Mouse (Mus musculus) limb, embryonic 14.5 days (tissue): Measurements from ENCODE around the gene Fbxo3. TPM values are rescaled to one million over a fixed set of nuclear protein-coding genes. Genes with fewer than 3 reads are reported as not detected.
"Not testable (repeated sequence)": the region's sequence is repeated elsewhere in the genome, so short reads cannot be mapped to it uniquely, and the experiment has no call there.

ENCODE experiments used
- ATAC-seq: fragments of 200-750 bp; cut with Nextera tagmentation; 2 replicates; pipeline ENCODE4 v1.8.0; 2017; ENCODE audit warnings: low read depth, moderate number of reproducible peaks, moderate TSS enrichment; ENCODE audit not compliant: low FRiP score
- DNase-seq: peaks from one replicate; pipeline ENCODE4 v3.0.0-alpha.2; 2015; ENCODE audit warnings: low spot score
- H3K27ac ChIP-seq: fragments of 300-500 bp; sonication (generic); replicated peaks from 2 replicates; pipeline ENCODE4 v1.5.1; 2014; ENCODE audit warnings: low read depth, mild to moderate bottlenecking, low read length, moderate library complexity, mixed read lengths
- H3K27me3 ChIP-seq: fragments of 300-500 bp; sonication (generic); 2 replicates; pipeline ENCODE4 v1.6.1; 2014; ENCODE audit warnings: low read length, mixed read lengths; ENCODE audit not compliant: control insufficient read depth, insufficient read depth
- H3K36me3 ChIP-seq: fragments of 300-500 bp; sonication (generic); 2 replicates; pipeline ENCODE4 v1.6.1; 2014; ENCODE audit warnings: mild to moderate bottlenecking, low read length, moderate library complexity, mixed read lengths; ENCODE audit not compliant: control insufficient read depth, insufficient read depth
- H3K4me1 ChIP-seq: fragments of 300-500 bp; sonication (generic); 2 replicates; pipeline ENCODE4 v1.6.1; 2014; ENCODE audit warnings: antibody characterized with exemption, low read length, mixed read lengths; ENCODE audit not compliant: control insufficient read depth, insufficient read depth
- H3K4me2 ChIP-seq: fragments of 300-500 bp; sonication (generic); replicated peaks from 2 replicates; pipeline ENCODE4 v1.6.1; 2014; ENCODE audit warnings: low read depth, mild to moderate bottlenecking, low read length, moderate library complexity; ENCODE audit not compliant: severe bottlenecking
- H3K4me3 ChIP-seq: fragments of 300-500 bp; sonication (generic); replicated peaks from 2 replicates; pipeline ENCODE4 v1.5.1; 2014; ENCODE audit warnings: low read length
- H3K9ac ChIP-seq: fragments of 300-500 bp; sonication (generic); 2 replicates; pipeline ENCODE4 v1.6.1; 2014; ENCODE audit warnings: mild to moderate bottlenecking, low read depth, low read length, moderate library complexity; ENCODE audit not compliant: severe bottlenecking
- H3K9me3 ChIP-seq: fragments of 300-500 bp; sonication (generic); 2 replicates; pipeline ENCODE4 v1.6.1; 2016; ENCODE audit warnings: low read length; ENCODE audit not compliant: control insufficient read depth
- POLR2A ChIP-seq: fragments of 200-500 bp; IDR thresholded peaks from 2 replicates; pipeline ENCODE4 v1.8.0; 2012; ENCODE audit warnings: inconsistent platforms, mild to moderate bottlenecking, moderate library complexity, borderline replicate concordance; ENCODE audit not compliant: insufficient read depth, insufficient read length; ENCODE audit errors: extremely low read depth
- WGBS: fragments of 180-500 bp; shearing (Covaris S2); extraction: QIAGEN DNeasy Blood & Tissue Kit; methylation state at CpG from one replicate; pipeline ENCODE4 v1.1.7; 2014; 5-methylcytosine and 5-hydroxymethylcytosine counted together
- polyA plus RNA-seq, 2 experiments: library from polyadenylated mRNA; depleted of rRNA in 1 of 2; stranded (reverse) in 1 of 2; unstranded in 1 of 2; fragments of >200 nt; fragmentation: Nextera tagmentation in 1 of 2; extraction: Ambion mirVana in 1 of 2; gene quantifications; 2 replicates each; pipeline versions ENCODE4 v1.2.1 to v1.2.3; 2012 to 2014

Fbxo3 gene
- polyA plus RNA-seq, 2 experiments: 35.9 to 47.6 TPM

DNA sequence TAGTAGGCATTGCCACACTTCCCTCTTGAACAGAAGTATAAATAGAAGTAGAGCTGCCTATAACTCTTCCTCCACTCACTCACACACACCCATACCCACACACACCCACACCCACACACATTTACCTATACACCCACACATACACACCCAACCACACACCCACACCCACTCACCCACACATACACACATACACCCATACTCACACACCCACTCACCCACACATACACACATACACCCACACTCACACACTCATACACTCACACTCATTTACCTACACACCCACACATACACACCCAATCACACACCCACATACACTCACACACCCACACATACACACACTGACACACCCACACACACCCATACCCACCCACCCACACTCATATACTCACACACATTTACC lies 55.0 kb downstream of the Fbxo3 start:
- no peak for TF ChIP-seq POLR2A
- Histone ChIP-seq H3K27ac (no peak overlapping the region), H3K9ac (no peak overlapping the region), H3K9me3 (no peaks in the 10 kb centered on the region), H3K4me2 (no peak overlapping the region), H3K27me3 (no peaks in the 10 kb centered on the region), H3K4me1 (no peaks in the 10 kb centered on the region), H3K4me3 (no peak overlapping the region), H3K36me3 (no peaks in the 10 kb centered on the region)
- no peak; the same call in 1 of the 2 replicates for ATAC-seq
- DNase-seq: no peak

DNA sequence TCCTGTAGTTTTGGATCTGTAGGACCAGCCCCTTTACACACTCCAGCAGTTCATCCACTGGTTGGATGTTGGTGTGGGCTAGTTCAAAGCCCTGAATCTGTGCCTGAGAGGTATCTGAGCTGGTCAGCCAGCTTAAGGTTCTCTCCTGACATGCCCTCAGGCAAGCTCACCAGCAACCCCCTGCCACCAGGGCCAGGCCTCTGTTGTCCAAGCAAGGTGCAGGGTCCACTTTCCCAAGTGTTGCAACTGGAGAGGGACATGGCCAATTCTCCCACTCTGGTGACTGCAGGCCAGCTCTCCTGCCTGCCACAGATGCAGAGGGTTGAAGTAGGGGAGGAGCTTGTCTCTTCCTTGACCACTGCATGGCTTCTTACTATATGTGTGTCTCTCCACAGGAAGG lies 56.5 kb downstream of the Fbxo3 start:
- H3K4me1 ChIP-seq, H3K4me3 ChIP-seq, DNase-seq, H3K9ac ChIP-seq, H3K4me2 ChIP-seq, H3K27me3 ChIP-seq, ATAC-seq, H3K36me3 ChIP-seq, H3K9me3 ChIP-seq, H3K27ac ChIP-seq: not testable (repeated sequence)

DNA sequence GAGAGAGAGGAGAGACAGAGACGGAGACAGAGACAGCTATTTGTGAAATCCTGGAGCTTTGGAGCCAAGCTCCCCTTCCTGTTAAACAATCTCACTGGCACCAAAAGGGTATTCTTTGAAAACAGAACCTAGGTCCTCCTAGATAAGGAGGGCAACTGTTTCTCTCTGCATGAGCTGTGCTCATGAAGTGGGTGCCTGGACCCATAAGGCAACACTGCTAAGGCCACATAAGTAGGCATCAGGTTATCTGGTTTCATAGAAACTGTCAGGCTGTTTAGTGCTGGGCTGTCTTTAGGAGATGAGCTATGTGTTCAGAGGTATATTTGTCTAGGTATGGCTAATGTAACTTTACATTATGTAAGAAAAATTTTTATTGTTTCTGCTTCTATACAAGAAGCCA lies 60.0 kb downstream of the Fbxo3 start:
- not testable (repeated sequence) for ATAC-seq, H3K4me2 ChIP-seq, H3K9me3 ChIP-seq, DNase-seq, H3K9ac ChIP-seq, H3K4me3 ChIP-seq, H3K4me1 ChIP-seq, H3K27me3 ChIP-seq, H3K36me3 ChIP-seq, H3K27ac ChIP-seq
- 73% methylated on average over 1 of the region's 1 CpGs for WGBS

DNA sequence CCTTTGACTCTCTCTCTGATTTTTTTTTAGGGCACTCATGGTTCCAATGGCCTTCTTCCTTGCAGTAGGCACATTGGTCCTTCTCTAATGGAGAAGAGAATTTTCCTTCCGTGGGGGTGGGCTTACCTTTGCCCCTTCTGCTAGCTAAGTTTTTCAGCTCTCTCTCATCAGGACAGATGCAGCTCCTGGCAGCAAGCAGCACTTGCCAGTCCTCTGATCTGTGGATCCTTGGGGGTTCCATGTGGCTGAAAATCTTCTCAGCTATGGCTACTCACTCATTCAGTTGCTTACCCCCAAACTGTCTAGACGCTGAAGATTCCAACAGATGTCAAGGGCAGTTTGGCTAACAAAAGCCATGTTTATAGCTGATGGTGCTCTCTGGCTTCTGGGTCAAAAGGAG lies 65.8 kb downstream of the Fbxo3 start:
- Histone ChIP-seq H3K4me3 (no peak overlapping the region), H3K27ac (no peak overlapping the region), H3K4me2 (no peak overlapping the region), H3K4me1 (peaks cover 4% of the 10 kb centered on the region; the same call in 1 of the 2 replicates), H3K36me3 (no peaks in the 10 kb centered on the region), H3K9ac (no peak overlapping the region), H3K9me3 (no peaks in the 10 kb centered on the region), H3K27me3 (no peaks in the 10 kb centered on the region)
- 84% methylated on average over 2 of the region's 2 CpGs for WGBS
- TF ChIP-seq POLR2A: no peak
- ATAC-seq (no peak), DNase-seq (no peak)

DNA sequence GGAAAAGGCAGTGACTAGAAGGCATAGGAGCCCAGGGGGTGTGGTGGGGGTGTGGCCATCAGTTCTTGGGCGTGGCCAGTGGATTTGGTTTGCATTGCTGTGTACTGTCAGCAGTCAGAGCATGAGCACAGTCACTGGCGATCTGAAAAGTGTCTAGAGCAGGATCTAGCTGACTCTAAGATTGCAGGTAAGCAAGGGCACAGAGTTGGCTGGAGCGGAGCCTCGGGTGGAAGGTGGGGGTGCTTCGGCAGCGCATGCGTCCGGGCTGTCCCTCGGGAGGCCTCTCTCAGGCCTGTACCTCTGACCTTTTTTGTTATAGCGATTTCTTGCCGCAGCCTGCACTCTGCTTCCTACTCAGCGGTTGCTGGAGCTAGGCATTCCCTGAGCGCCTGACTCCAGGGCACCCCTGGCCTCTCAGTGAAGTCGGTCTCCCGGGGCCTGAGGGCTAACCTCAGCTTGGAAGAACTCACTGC lies 68.3 kb downstream of the Fbxo3 start, which contains the start of gene Cd59a:
TSS of gene Cd59a (plus strand) at position 61 of the 473 bp plus-strand sequence.
- Histone ChIP-seq H3K4me1 (peaks cover 4% of the 10 kb centered on the region; the same call in 1 of the 2 replicates), H3K27ac (0 out of 2 replicates have a peak within 1 kb of the TSS, but pooled peaks have one; percentile 33), H3K9me3 (no peaks in the 10 kb centered on the region), H3K4me3 (peak within 1 kb of the TSS; percentile 44), H3K27me3 (no peaks in the 10 kb centered on the region), H3K9ac (peak within 1 kb of the TSS; percentile 59), H3K36me3 (no peaks in the 10 kb centered on the region), H3K4me2 (peak within 1 kb of the TSS; percentile 67)
- peak; percentile 87 for ATAC-seq
- TF ChIP-seq POLR2A: no peak
- 10% methylated on average over 15 of the region's 15 CpGs for WGBS
- peak; percentile 87 for DNase-seq

DNA sequence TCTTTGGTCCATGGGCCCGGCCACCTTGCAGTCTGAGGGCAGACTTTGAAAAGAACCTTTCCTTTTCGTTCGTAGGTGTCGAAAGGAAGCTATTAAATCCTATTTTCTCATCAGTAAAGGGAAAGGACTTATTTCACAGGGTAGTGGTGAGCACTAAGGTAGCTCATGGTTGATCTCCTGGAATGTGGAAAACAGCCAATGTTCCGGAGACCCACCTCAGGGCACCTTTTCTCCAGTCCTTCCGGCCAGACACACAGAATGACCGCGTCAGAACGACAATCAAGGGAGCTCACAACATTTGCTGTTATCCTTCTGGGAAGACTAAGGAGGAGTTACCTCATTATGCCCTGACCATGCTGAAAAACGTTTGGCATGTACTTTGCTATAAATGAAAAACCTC lies 68.7 kb downstream of the Fbxo3 start:
- H3K4me2 ChIP-seq: peak overlapping the region; percentile 67
- ATAC-seq: no peak

DNA sequence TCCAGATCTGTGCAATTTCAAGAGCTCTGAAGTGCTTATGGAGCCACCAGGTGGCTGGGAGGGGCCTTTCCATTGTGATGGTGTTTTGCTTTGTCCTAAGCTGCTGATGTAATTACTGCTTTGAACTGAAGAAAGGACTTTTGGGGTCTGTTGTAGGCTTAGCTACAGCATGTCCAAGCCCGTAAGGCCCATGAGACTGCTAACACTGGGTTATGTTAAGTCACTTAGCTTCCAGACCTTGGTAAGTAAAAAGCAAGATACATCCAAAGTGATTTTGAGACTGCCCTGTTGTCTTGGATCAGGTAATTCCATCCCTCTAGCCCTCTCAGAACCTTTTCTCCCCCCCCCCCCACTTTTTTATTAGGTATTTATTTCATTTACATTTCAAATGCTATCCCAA lies 69.3 kb downstream of the Fbxo3 start:
- not testable (repeated sequence) for H3K9ac ChIP-seq, ATAC-seq, H3K4me1 ChIP-seq, H3K9me3 ChIP-seq, H3K27ac ChIP-seq, H3K4me2 ChIP-seq, H3K36me3 ChIP-seq, H3K27me3 ChIP-seq, DNase-seq, H3K4me3 ChIP-seq
- 84% methylated on average over 1 of the region's 1 CpGs for WGBS

More for the DNA sequence above, 68.7 kb downstream of the Fbxo3 start:
- Histone ChIP-seq H3K4me1 (peaks cover 4% of the 10 kb centered on the region; the same call in 1 of the 2 replicates), H3K27me3 (no peaks in the 10 kb centered on the region), H3K27ac (0 out of 2 replicates have a peak overlapping the region, but pooled peaks have one; percentile 33), H3K9ac (peak overlapping the region; percentile 59), H3K9me3 (no peaks in the 10 kb centered on the region), H3K36me3 (no peaks in the 10 kb centered on the region), H3K4me3 (peak overlapping the region; percentile 44)
- TF ChIP-seq POLR2A: no peak
- 42% methylated on average over 10 of the region's 10 CpGs for WGBS
- DNase-seq: no peak

DNA sequence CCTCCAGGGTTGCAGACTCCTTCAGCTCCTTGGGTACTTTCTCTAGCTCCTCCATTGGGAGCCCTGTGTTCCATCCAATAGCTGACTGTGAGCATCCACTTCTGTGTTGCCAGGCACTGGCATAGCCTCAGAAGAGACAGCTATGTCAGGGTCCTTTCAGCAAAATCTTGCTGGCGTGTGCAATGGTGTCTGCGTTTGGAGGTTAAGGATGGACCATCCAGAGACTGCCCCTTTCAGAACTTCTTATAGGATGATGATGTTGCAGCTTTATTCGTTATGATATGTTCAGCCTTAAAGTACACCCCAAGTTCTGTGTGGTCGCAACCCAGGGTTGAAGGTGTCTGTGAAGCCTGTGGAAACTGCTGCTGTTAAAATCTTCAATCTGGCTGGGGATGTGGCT lies 69.9 kb downstream of the Fbxo3 start:
- not testable (repeated sequence) for ATAC-seq, H3K9me3 ChIP-seq, H3K36me3 ChIP-seq, H3K4me2 ChIP-seq, H3K4me3 ChIP-seq, H3K9ac ChIP-seq, H3K4me1 ChIP-seq, H3K27me3 ChIP-seq, H3K27ac ChIP-seq, DNase-seq
- WGBS: 94% methylated on average over 4 of the region's 4 CpGs
